Mouse (Mus musculus): ENCODE results near the gene Uqcrc1. TPM values are rescaled to one million over a fixed set of nuclear protein-coding genes. Genes with fewer than 3 reads are reported as not detected.

Gene Uqcrc1
- polyA plus RNA-seq, 1 experiment from 2014 or later, result 510 TPM

- 83% methylated on average over 9 of the region's 9 CpGs for WGBS
- Histone ChIP-seq H3K27ac (ENCODE audit: low read depth, low read length) (no peak overlapping the region), H3K4me3 (ENCODE audit: low read depth, low read length) (no peak overlapping the region), H3K36me3 (ENCODE audit: control insufficient read depth, insufficient read depth, low read length) (no peaks in the 10 kb centered on the region), H3K27me3 (ENCODE audit: control insufficient read depth, insufficient read depth, low read length) (no peaks in the 10 kb centered on the region), H3K9ac (replicated peaks; ENCODE audit: low read depth, low read length) (no peak overlapping the region), H3K4me1 (ENCODE audit: control insufficient read depth, insufficient read depth, low read length) (no peaks in the 10 kb centered on the region), H3K9me3 (ENCODE audit: control insufficient read depth, low read length) (no peaks in the 10 kb centered on the region), H3K4me2 (ENCODE audit: low read depth, low read length) (no peak overlapping the region)
- ATAC-seq (ENCODE audit: low read depth), result no peak
Observed at GRCm38 (mm10) chr9:108976483-108976882, 40.0 kb downstream of the Uqcrc1 start.

GRCm38 (mm10) chr9:108977966-108978365 is 41.5 kb downstream of the Uqcrc1 start:
- ATAC-seq (ENCODE audit: low read depth), result no peak

GRCm38 (mm10) chr9:108982498-108982897 is 46.1 kb downstream of the Uqcrc1 start:
- no peak overlapping the region for H3K9ac ChIP-seq (replicated peaks; ENCODE audit: low read depth, low read length)
- H3K4me2 ChIP-seq (ENCODE audit: low read depth, low read length), result no peak overlapping the region
- 84% methylated on average over 8 of the region's 8 CpGs for WGBS
- H3K4me3 ChIP-seq (ENCODE audit: low read depth, low read length), result no peak overlapping the region
- ATAC-seq (ENCODE audit: low read depth), result no peak
- H3K27ac ChIP-seq (ENCODE audit: low read depth, low read length), result no peak overlapping the region
- H3K9me3 ChIP-seq (ENCODE audit: control insufficient read depth, low read length), result no peaks in the 10 kb centered on the region
- no peaks in the 10 kb centered on the region for H3K27me3 ChIP-seq (ENCODE audit: control insufficient read depth, insufficient read depth, low read length)
- no peaks in the 10 kb centered on the region for H3K4me1 ChIP-seq (ENCODE audit: control insufficient read depth, insufficient read depth, low read length)
- H3K36me3 ChIP-seq (ENCODE audit: control insufficient read depth, insufficient read depth, low read length), result no peaks in the 10 kb centered on the region

More at GRCm38 (mm10) chr9:108977966-108978365, 41.5 kb downstream of the Uqcrc1 start:
- no peak overlapping the region for H3K27ac ChIP-seq (ENCODE audit: low read depth, low read length)
- H3K9ac ChIP-seq (replicated peaks; ENCODE audit: low read depth, low read length), result no peak overlapping the region
- no peaks in the 10 kb centered on the region for H3K9me3 ChIP-seq (ENCODE audit: control insufficient read depth, low read length)
- no peaks in the 10 kb centered on the region for H3K36me3 ChIP-seq (ENCODE audit: control insufficient read depth, insufficient read depth, low read length)
- H3K4me2 ChIP-seq (ENCODE audit: low read depth, low read length), result no peak overlapping the region
- no peak overlapping the region for H3K4me3 ChIP-seq (ENCODE audit: low read depth, low read length)
- no peaks in the 10 kb centered on the region for H3K4me1 ChIP-seq (ENCODE audit: control insufficient read depth, insufficient read depth, low read length)
- WGBS, result 85% methylated on average over 7 of the region's 7 CpGs
- H3K27me3 ChIP-seq (ENCODE audit: control insufficient read depth, insufficient read depth, low read length), result no peaks in the 10 kb centered on the region

- Histone ChIP-seq H3K4me3 (ENCODE audit: low read depth, low read length) (no peak overlapping the region), H3K36me3 (ENCODE audit: control insufficient read depth, insufficient read depth, low read length) (no peaks in the 10 kb centered on the region), H3K27me3 (ENCODE audit: control insufficient read depth, insufficient read depth, low read length) (no peaks in the 10 kb centered on the region), H3K4me1 (ENCODE audit: control insufficient read depth, insufficient read depth, low read length) (no peaks in the 10 kb centered on the region), H3K9ac (replicated peaks; ENCODE audit: low read depth, low read length) (no peak overlapping the region), H3K27ac (ENCODE audit: low read depth, low read length) (no peak overlapping the region), H3K9me3 (ENCODE audit: control insufficient read depth, low read length) (no peaks in the 10 kb centered on the region), H3K4me2 (ENCODE audit: low read depth, low read length) (no peak overlapping the region)
- no peak for ATAC-seq (ENCODE audit: low read depth)
- 83% methylated on average over 9 of the region's 9 CpGs for WGBS
Observed at GRCm38 (mm10) chr9:108983209-108983608, 46.8 kb downstream of the Uqcrc1 start.

- Histone ChIP-seq H3K4me1 (ENCODE audit: control insufficient read depth, insufficient read depth, low read length) (no peaks in the 10 kb centered on the region), H3K4me2 (ENCODE audit: low read depth, low read length) (no peak within 1 kb of the TSS), H3K27ac (ENCODE audit: low read depth, low read length) (no peak within 1 kb of the TSS), H3K9ac (replicated peaks; ENCODE audit: low read depth, low read length) (no peak within 1 kb of the TSS), H3K27me3 (ENCODE audit: control insufficient read depth, insufficient read depth, low read length) (no peaks in the 10 kb centered on the region), H3K36me3 (ENCODE audit: control insufficient read depth, insufficient read depth, low read length) (no peaks in the 10 kb centered on the region), H3K9me3 (ENCODE audit: control insufficient read depth, low read length) (no peaks in the 10 kb centered on the region), H3K4me3 (ENCODE audit: low read depth, low read length) (no peak within 1 kb of the TSS)
- no peak for ATAC-seq (ENCODE audit: low read depth)
- 90% methylated on average over 4 of the region's 4 CpGs for WGBS
Observed at GRCm38 (mm10) chr9:108985710-108986109, 49.3 kb downstream of the Uqcrc1 start, which contains the start of gene Ucn2. Gene Ucn2, plus strand, starts transcription at chr9:108986010.

- H3K4me1 ChIP-seq (ENCODE audit: control insufficient read depth, insufficient read depth, low read length), result peaks cover under 1% of the 10 kb centered on the region; the same call in 1 of the 2 replicates
- 25% methylated on average over 15 of the region's 15 CpGs for WGBS
- H3K36me3 ChIP-seq (ENCODE audit: control insufficient read depth, insufficient read depth, low read length), result no peaks in the 10 kb centered on the region
Observed at GRCm38 (mm10) chr9:108987704-108988350, 51.4 kb downstream of the Uqcrc1 start.

GRCm38 (mm10) chr9:108989802-108990461 is 53.5 kb downstream of the Uqcrc1 start:
- Histone ChIP-seq H3K27me3 (ENCODE audit: control insufficient read depth, insufficient read depth, low read length) (no peaks in the 10 kb centered on the region), H3K27ac (ENCODE audit: low read depth, low read length) (no peak overlapping the region), H3K9ac (replicated peaks; ENCODE audit: low read depth, low read length) (no peak overlapping the region), H3K9me3 (ENCODE audit: control insufficient read depth, low read length) (no peaks in the 10 kb centered on the region), H3K4me1 (ENCODE audit: control insufficient read depth, insufficient read depth, low read length) (peaks cover 4% of the 10 kb centered on the region; the same call in 1 of the 2 replicates), H3K4me2 (ENCODE audit: low read depth, low read length) (no peak overlapping the region), H3K36me3 (ENCODE audit: control insufficient read depth, insufficient read depth, low read length) (no peaks in the 10 kb centered on the region), H3K4me3 (ENCODE audit: low read depth, low read length) (no peak overlapping the region)
- no peak for ATAC-seq (ENCODE audit: low read depth)
- whole genome bisulfite sequencing, result 91% methylated on average over 4 of the region's 4 CpGs

More at GRCm38 (mm10) chr9:108987704-108988350, 51.4 kb downstream of the Uqcrc1 start:
- no peak overlapping the region for H3K27ac ChIP-seq (ENCODE audit: low read depth, low read length)
- no peak overlapping the region for H3K4me3 ChIP-seq (ENCODE audit: low read depth, low read length)
- no peak overlapping the region for H3K4me2 ChIP-seq (ENCODE audit: low read depth, low read length)
- no peaks in the 10 kb centered on the region for H3K27me3 ChIP-seq (ENCODE audit: control insufficient read depth, insufficient read depth, low read length)
- H3K9me3 ChIP-seq (ENCODE audit: control insufficient read depth, low read length), result no peaks in the 10 kb centered on the region
- H3K9ac ChIP-seq (replicated peaks; ENCODE audit: low read depth, low read length), result no peak overlapping the region
- no peak for ATAC-seq (ENCODE audit: low read depth)

GRCm38 (mm10) chr9:108990462-108990820 is 54.0 kb downstream of the Uqcrc1 start:
- H3K9ac ChIP-seq (replicated peaks; ENCODE audit: low read depth, low read length), result no peak overlapping the region
- WGBS, result 82% methylated on average over 7 of the region's 7 CpGs
- ATAC-seq (ENCODE audit: low read depth), result no peak

GRCm38 (mm10) chr9:108991428-108992084 is 55.1 kb downstream of the Uqcrc1 start, which contains the start of gene Pfkfb4:
Gene Pfkfb4, plus strand, starts transcription at chr9:108991778.
- 2% methylated on average over 31 of the region's 31 CpGs for WGBS
- Histone ChIP-seq H3K4me3 (ENCODE audit: low read depth, low read length) (peak within 1 kb of the TSS; percentile 55), H3K4me2 (ENCODE audit: low read depth, low read length) (peak within 1 kb of the TSS; percentile 75), H3K27me3 (ENCODE audit: control insufficient read depth, insufficient read depth, low read length) (no peaks in the 10 kb centered on the region), H3K4me1 (ENCODE audit: control insufficient read depth, insufficient read depth, low read length) (peaks cover 4% of the 10 kb centered on the region; the same call in 1 of the 2 replicates), H3K27ac (ENCODE audit: low read depth, low read length) (peak within 1 kb of the TSS; percentile 74), H3K9ac (replicated peaks; ENCODE audit: low read depth, low read length) (peak within 1 kb of the TSS; percentile 70), H3K36me3 (ENCODE audit: control insufficient read depth, insufficient read depth, low read length) (no peaks in the 10 kb centered on the region), H3K9me3 (ENCODE audit: control insufficient read depth, low read length) (no peaks in the 10 kb centered on the region)
- peak; percentile 94 for ATAC-seq (ENCODE audit: low read depth)

More at GRCm38 (mm10) chr9:108990462-108990820, 54.0 kb downstream of the Uqcrc1 start:
- H3K4me2 ChIP-seq (ENCODE audit: low read depth, low read length), result no peak overlapping the region
- no peaks in the 10 kb centered on the region for H3K36me3 ChIP-seq (ENCODE audit: control insufficient read depth, insufficient read depth, low read length)
- no peak overlapping the region for H3K4me3 ChIP-seq (ENCODE audit: low read depth, low read length)
- no peak overlapping the region for H3K27ac ChIP-seq (ENCODE audit: low read depth, low read length)
- H3K27me3 ChIP-seq (ENCODE audit: control insufficient read depth, insufficient read depth, low read length), result no peaks in the 10 kb centered on the region
- H3K4me1 ChIP-seq (ENCODE audit: control insufficient read depth, insufficient read depth, low read length), result peaks cover 4% of the 10 kb centered on the region; the same call in 1 of the 2 replicates
- H3K9me3 ChIP-seq (ENCODE audit: control insufficient read depth, low read length), result no peaks in the 10 kb centered on the region

All from neural tube, embryonic 14.5 days (tissue).